Mouse (Mus musculus) liver, embryonic 15.5 days (tissue): Measurements from ENCODE around the gene Cd248. TPM values are rescaled to one million over a fixed set of nuclear protein-coding genes. Genes with fewer than 3 reads are reported as not detected.

Experiments
- ATAC-seq: fragments of 200-750 bp; cut with Nextera tagmentation; 2 replicates; pipeline ENCODE4 v1.8.0; 2017; ENCODE audit warnings: moderate number of reproducible peaks, mild to moderate bottlenecking, moderate library complexity; ENCODE audit not compliant: insufficient read depth
- H3K27ac ChIP-seq: fragments of 300-500 bp; sonication (generic); replicated peaks from 2 replicates; pipeline ENCODE4 v1.5.1; 2015; ENCODE audit warnings: mild to moderate bottlenecking, inconsistent platforms
- H3K27me3 ChIP-seq: fragments of 300-500 bp; sonication (generic); 2 replicates; pipeline ENCODE4 v1.6.1; 2015; ENCODE audit warnings: mild to moderate bottlenecking, inconsistent platforms
- H3K36me3 ChIP-seq: fragments of 300-500 bp; sonication (generic); replicated peaks from 2 replicates; pipeline ENCODE4 v1.6.1; 2015; ENCODE audit warnings: moderate library complexity, mild to moderate bottlenecking, inconsistent platforms
- H3K4me1 ChIP-seq: fragments of 300-500 bp; sonication (generic); replicated peaks from 2 replicates; pipeline ENCODE4 v1.6.1; 2015; ENCODE audit warnings: inconsistent platforms
- H3K4me2 ChIP-seq: fragments of 300-500 bp; sonication (generic); 2 replicates; pipeline ENCODE4 v1.6.1; 2015; ENCODE audit warnings: moderate library complexity, mild to moderate bottlenecking, inconsistent platforms
- H3K4me3 ChIP-seq: fragments of 300-500 bp; sonication (generic); replicated peaks from 2 replicates; pipeline ENCODE4 v1.5.1; 2015; ENCODE audit warnings: mild to moderate bottlenecking, inconsistent platforms
- H3K9ac ChIP-seq: fragments of 300-500 bp; sonication (generic); 2 replicates; pipeline ENCODE4 v1.6.1; 2015; ENCODE audit warnings: moderate library complexity, mild to moderate bottlenecking, inconsistent platforms
- H3K9me3 ChIP-seq: fragments of 300-500 bp; sonication (generic); replicated peaks from 2 replicates; pipeline ENCODE4 v1.6.1; 2016; ENCODE audit warnings: inconsistent platforms
- WGBS: fragments of 180-500 bp; shearing (Covaris S2); methylation state at CpG from one replicate; pipeline ENCODE4 v1.1.7; 2015; ENCODE audit warnings: mixed read lengths; ENCODE audit not compliant: insufficient replicate concordance; 5-methylcytosine and 5-hydroxymethylcytosine counted together
- polyA plus RNA-seq: library from polyadenylated mRNA; unstranded; fragments of >200 nt; fragmentation: Nextera tagmentation; extraction: Ambion mirVana; gene quantifications from 2 replicates; pipeline ENCODE4 v1.2.1, GENCODE M21; 2015

The Cd248 gene
- polyA plus RNA-seq, 1 experiment from 2014 or later = 3.2 TPM

DNA sequence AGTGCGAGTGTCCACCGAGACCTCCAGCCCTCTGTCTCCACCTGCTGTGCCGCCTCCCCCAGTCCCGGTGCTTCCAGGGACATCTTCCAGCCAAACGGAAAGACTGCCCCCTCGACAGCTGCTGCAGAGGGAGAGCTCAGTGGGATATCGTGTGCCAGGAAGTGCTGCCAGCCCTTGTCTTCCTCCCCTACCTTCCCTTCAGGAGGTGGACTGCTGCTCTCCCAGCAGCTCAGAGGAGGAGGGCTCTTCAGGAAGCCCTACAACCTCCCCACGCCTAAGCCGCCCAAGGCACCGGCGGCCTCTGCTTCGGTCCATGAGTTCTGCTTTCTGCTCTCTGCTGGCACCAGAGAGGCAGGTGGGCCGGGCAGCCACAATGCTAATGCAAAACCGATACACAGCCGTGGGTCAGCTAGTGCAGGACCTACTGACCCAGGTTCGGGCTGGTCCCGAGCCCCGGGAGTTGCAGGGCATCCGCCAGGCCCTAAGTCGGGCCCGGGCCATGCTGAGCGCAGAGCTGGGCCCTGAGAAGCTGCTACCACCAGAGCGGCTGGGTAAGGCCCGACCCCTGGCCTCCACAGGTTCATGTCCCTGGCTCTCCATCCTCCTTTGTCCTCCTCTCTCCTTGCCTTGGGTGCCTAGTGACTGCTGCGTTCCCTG is 15.6 kb upstream of the Cd248 start:
- Histone ChIP-seq H3K27me3 (peaks cover 49% of the 10 kb centered on the region), H3K4me1 (peaks cover 20% of the 10 kb centered on the region), H3K9me3 (no peaks in the 10 kb centered on the region), H3K27ac (no peak overlapping the region), H3K4me2 (no peak overlapping the region), H3K9ac (no peak overlapping the region), H3K36me3 (peaks cover 13% of the 10 kb centered on the region), H3K4me3 (no peak overlapping the region)
- 37% methylated on average over 25 of the region's 25 CpGs for WGBS
- ATAC-seq = no peak

GRCm38 (mm10) chr19:5052853-5053252 is 15.0 kb upstream of the Cd248 start:
- 71% methylated on average over 17 of the region's 17 CpGs for WGBS
- Histone ChIP-seq H3K4me3 (no peak overlapping the region), H3K27me3 (peaks cover 49% of the 10 kb centered on the region), H3K27ac (no peak overlapping the region), H3K36me3 (peaks cover 8% of the 10 kb centered on the region; the same call in 1 of the 2 replicates), H3K4me1 (peaks cover 20% of the 10 kb centered on the region), H3K9ac (no peak overlapping the region), H3K9me3 (no peaks in the 10 kb centered on the region), H3K4me2 (no peak overlapping the region)
- ATAC-seq = no peak

DNA sequence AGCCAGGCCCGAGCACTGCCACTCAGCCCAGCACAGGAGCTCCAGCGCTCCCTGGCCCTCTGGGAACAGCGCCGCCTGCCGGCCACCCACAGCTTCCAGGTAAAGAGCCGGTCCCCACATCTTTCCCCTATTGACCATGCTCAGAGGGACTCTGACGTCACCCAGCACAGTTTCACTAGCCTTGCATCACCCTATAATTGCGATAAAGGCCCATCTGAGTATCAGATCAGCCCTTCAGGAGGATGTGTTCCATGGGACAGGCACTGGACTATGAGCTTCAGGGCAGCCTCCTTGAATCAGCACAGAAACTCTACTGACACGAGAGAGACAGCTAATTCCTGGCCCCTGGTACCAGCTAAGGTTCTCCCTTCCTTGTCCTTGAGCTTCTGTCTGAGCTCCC is 14.0 kb upstream of the Cd248 start:
- no peak overlapping the region for H3K9ac ChIP-seq
- H3K27me3 ChIP-seq = peaks cover 49% of the 10 kb centered on the region
- no peak overlapping the region for H3K4me2 ChIP-seq
- peaks cover 29% of the 10 kb centered on the region for H3K4me1 ChIP-seq
- 0 out of 2 replicates have a peak, but pooled peaks have one; percentile 16 for ATAC-seq
- 24% methylated on average over 9 of the region's 9 CpGs for WGBS
- H3K27ac ChIP-seq = no peak overlapping the region
- no peak overlapping the region for H3K4me3 ChIP-seq
- H3K9me3 ChIP-seq = no peaks in the 10 kb centered on the region
- 0 out of 2 replicates have a peak, but pooled peaks cover 5% of the 10 kb centered on the region for H3K36me3 ChIP-seq

GRCm38 (mm10) chr19:5056251-5056650 is 11.6 kb upstream of the Cd248 start:
- no peak overlapping the region for H3K27ac ChIP-seq
- H3K9me3 ChIP-seq = no peaks in the 10 kb centered on the region
- peaks cover 41% of the 10 kb centered on the region for H3K27me3 ChIP-seq
- peaks cover 43% of the 10 kb centered on the region for H3K4me1 ChIP-seq
- 12% methylated on average over 6 of the region's 6 CpGs for WGBS
- H3K36me3 ChIP-seq = no peaks in the 10 kb centered on the region
- H3K4me2 ChIP-seq = no peak overlapping the region
- no peak overlapping the region for H3K9ac ChIP-seq
- no peak for ATAC-seq
- no peak overlapping the region for H3K4me3 ChIP-seq

GRCm38 (mm10) chr19:5057876-5058775 is 9.8 kb upstream of the Cd248 start:
- WGBS = 26% methylated on average over 16 of the region's 16 CpGs
- peaks cover 22% of the 10 kb centered on the region for H3K27me3 ChIP-seq
- ATAC-seq = no peak
- H3K9me3 ChIP-seq = no peaks in the 10 kb centered on the region
- peaks cover 43% of the 10 kb centered on the region for H3K4me1 ChIP-seq
- no peak overlapping the region for H3K9ac ChIP-seq
- no peak overlapping the region for H3K27ac ChIP-seq
- H3K36me3 ChIP-seq = no peaks in the 10 kb centered on the region
- H3K4me2 ChIP-seq = no peak overlapping the region
- no peak overlapping the region for H3K4me3 ChIP-seq

GRCm38 (mm10) chr19:5058801-5059771 is 8.8 kb upstream of the Cd248 start:
- ATAC-seq = no peak
- no peaks in the 10 kb centered on the region for H3K9me3 ChIP-seq
- H3K4me2 ChIP-seq = no peak overlapping the region
- H3K27me3 ChIP-seq = peaks cover 13% of the 10 kb centered on the region
- no peak overlapping the region for H3K27ac ChIP-seq
- no peak overlapping the region for H3K9ac ChIP-seq
- WGBS = 15% methylated on average over 10 of the region's 10 CpGs
- no peak overlapping the region for H3K4me3 ChIP-seq
- peaks cover 41% of the 10 kb centered on the region for H3K4me1 ChIP-seq
- H3K36me3 ChIP-seq = no peaks in the 10 kb centered on the region

- Histone ChIP-seq H3K9ac (no peak overlapping the region), H3K4me2 (no peak overlapping the region), H3K4me1 (peaks cover 40% of the 10 kb centered on the region), H3K4me3 (no peak overlapping the region), H3K27ac (no peak overlapping the region), H3K36me3 (no peaks in the 10 kb centered on the region), H3K9me3 (no peaks in the 10 kb centered on the region), H3K27me3 (peaks cover 6% of the 10 kb centered on the region; the same call in 1 of the 2 replicates)
- ATAC-seq = no peak
- 42% methylated on average over 5 of the region's 5 CpGs for WGBS
These were observed 7.2 kb upstream of the Cd248 start for GRCm38 (mm10) chr19:5060365-5061330.

- peaks cover 37% of the 10 kb centered on the region for H3K4me1 ChIP-seq
These were observed 5.8 kb upstream of the Cd248 start for GRCm38 (mm10) chr19:5062041-5062440.

DNA sequence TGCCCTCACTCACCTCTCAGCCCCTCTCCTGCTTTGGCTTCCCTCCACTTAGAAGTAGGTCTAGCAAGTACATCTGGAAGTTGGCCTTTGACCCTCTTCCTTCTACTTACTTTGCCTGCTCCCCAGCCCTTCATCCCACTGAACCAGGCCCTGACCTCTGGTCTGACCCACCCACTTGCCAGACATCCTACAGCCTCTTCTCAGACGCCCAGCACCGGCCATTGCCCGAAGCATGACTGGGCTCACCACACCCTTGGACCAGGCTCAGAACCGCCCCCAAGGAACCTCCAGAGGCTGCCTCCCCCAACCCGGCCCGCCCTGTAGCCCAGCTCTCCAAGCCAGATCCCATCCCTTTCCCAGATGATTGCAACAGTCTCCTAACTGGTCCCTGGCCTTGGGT is 5.4 kb upstream of the Cd248 start:
- Histone ChIP-seq H3K36me3 (no peaks in the 10 kb centered on the region), H3K27ac (no peak overlapping the region), H3K9ac (no peak overlapping the region), H3K9me3 (no peaks in the 10 kb centered on the region), H3K27me3 (peaks cover 12% of the 10 kb centered on the region), H3K4me3 (no peak overlapping the region), H3K4me1 (peaks cover 41% of the 10 kb centered on the region), H3K4me2 (no peak overlapping the region)
- 67% methylated on average over 6 of the region's 6 CpGs for WGBS
- no peak for ATAC-seq

More at GRCm38 (mm10) chr19:5062041-5062440, 5.8 kb upstream of the Cd248 start:
- H3K9me3 ChIP-seq = no peaks in the 10 kb centered on the region
- no peaks in the 10 kb centered on the region for H3K36me3 ChIP-seq
- peaks cover 8% of the 10 kb centered on the region for H3K27me3 ChIP-seq
- H3K4me2 ChIP-seq = no peak overlapping the region
- H3K9ac ChIP-seq = no peak overlapping the region
- ATAC-seq = no peak
- H3K4me3 ChIP-seq = no peak overlapping the region
- H3K27ac ChIP-seq = no peak overlapping the region
- WGBS = 60% methylated on average over 5 of the region's 5 CpGs

DNA sequence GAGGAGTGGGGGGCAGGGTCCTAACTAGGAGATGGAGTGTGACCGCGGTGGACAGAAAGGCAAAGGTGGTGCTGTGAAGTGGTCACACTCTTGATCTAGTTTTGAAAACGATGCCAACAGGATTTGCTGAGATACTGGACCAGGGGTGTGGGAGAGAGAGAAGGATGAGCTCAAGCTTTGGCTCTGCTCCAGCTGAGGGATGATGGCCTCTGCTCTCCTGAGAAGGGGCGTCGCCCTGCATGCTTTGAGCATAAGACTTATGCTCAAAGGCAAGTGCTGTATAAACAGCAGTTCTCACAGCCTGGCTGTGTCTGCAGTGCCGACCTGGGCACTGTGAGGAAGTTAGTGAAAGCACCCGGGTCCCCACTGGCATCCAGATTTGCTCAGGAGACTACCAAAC is 2.8 kb upstream of the Cd248 start:
- H3K4me1 ChIP-seq = peaks cover 42% of the 10 kb centered on the region
- peaks cover 33% of the 10 kb centered on the region for H3K27me3 ChIP-seq

More for the DNA sequence above, 2.8 kb upstream of the Cd248 start:
- no peak overlapping the region for H3K4me2 ChIP-seq
- WGBS = 50% methylated on average over 7 of the region's 7 CpGs
- H3K36me3 ChIP-seq = no peaks in the 10 kb centered on the region
- ATAC-seq = no peak
- H3K9me3 ChIP-seq = no peaks in the 10 kb centered on the region
- H3K4me3 ChIP-seq = no peak overlapping the region
- no peak overlapping the region for H3K9ac ChIP-seq
- H3K27ac ChIP-seq = no peak overlapping the region
